Mouse (Mus musculus) layer of hippocampus, postnatal 36 days (tissue): ENCODE data around the gene Kcnq1. TPM values are rescaled to one million over a fixed set of nuclear protein-coding genes. Genes with fewer than 3 reads are reported as not detected.

Source experiments
- DNase-seq, 2 experiments: peaks; one replicate each; pipeline ENCODE4 v3.0.0; 2022
- total RNA-seq, 2 experiments: library from RNA; stranded (reverse); gene quantifications; 2 replicates each; pipeline ENCODE4 v1.2.3; 2021

Gene Kcnq1
- total RNA-seq, 2 experiments from 2014 or later = 0.55 to 1.1 TPM

- no peak for DNase-seq
Measured at GRCm38 (mm10) chr7:143187181-143187580, 81.0 kb downstream of the Kcnq1 start.

DNA sequence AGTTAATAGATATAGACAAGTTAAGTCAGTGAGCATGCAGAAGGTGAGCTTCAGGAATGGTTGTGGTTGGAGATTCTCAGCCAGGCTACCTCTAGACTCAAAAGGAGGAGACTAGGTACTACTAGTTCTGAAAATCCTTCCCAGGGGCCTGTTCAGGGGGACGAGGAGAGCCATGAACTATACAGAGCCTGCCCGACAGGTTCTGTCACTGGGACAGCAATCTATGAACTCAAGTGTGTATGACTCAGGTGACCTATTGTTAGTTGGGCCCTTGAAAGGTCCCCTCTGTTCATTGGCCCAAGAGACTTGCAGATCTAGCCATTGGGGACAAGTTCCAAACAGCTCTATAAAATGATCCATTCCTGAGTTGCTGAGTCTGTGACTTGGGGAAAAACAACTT lies 82.4 kb downstream of the Kcnq1 start:
- no peak for DNase-seq

GRCm38 (mm10) chr7:143189965-143190722 lies 84.0 kb downstream of the Kcnq1 start:
- DNase-seq = no peak

- DNase-seq = no peak
Measured at GRCm38 (mm10) chr7:143190911-143191310, 84.7 kb downstream of the Kcnq1 start.

DNA sequence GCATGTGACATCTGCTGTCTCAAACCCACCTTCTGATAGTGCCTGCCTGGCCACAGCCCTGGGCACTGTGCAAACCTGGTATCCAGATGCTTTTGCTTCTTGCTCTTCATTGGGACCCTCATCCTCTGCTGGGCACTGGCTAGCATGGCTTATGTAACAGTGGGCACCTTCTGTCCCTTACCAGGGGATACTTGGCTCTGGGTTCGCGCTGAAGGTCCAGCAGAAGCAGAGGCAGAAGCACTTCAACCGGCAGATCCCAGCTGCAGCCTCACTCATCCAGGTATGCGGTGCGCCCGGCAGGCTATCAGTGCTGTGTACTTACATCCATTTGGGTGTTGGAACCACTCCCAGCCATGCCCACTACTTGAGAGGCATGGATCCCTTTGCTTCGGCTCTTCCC lies 86.2 kb downstream of the Kcnq1 start:
- DNase-seq = no peak

GRCm38 (mm10) chr7:143194064-143194463 lies 87.9 kb downstream of the Kcnq1 start:
- DNase-seq = no peak

GRCm38 (mm10) chr7:143197951-143198440 lies 91.8 kb downstream of the Kcnq1 start:
- DNase-seq = no peak

GRCm38 (mm10) chr7:143198443-143198842 lies 92.3 kb downstream of the Kcnq1 start:
- DNase-seq = no peak

DNA sequence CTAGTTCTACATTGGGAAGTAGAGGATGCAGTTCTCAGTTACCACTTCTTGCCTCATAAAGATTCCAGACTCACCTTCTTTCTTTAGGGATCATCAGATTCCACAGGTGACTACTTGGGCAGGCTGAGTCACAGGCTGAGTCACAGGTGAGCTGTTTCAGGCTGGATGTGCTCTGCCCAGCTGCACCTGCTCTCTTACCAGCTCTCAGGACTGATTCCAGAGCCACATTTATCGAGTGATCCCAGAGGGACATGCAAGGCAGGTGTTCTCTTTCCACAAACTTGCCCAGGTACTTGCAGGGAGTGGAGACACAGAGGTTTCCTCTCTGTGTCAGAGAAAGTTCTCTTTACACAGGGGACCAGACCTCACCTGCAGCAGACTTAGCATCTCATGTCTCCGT lies 95.1 kb downstream of the Kcnq1 start:
- DNase-seq = no peak

GRCm38 (mm10) chr7:143203897-143204296 lies 97.7 kb downstream of the Kcnq1 start:
- no peak for DNase-seq

DNA sequence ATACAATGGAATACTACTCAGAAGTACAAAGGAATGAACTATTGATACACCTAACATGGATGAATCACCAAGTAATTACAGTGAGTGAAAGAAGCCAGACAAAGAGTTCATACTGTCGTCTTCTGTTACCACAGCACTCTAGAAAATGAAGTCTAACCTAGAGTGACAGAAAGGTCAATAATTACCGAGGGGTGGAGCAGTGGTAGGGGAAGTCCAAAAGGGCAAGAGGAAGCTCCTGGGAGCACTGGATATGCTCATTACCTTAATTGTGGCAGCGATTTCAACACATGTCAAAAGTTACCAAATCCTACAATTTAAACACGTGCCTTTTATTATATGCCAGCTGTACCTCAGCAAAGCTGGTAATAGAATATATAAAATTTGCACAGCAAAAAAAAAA lies 100.9 kb downstream of the Kcnq1 start:
- DNase-seq = no peak

DNA sequence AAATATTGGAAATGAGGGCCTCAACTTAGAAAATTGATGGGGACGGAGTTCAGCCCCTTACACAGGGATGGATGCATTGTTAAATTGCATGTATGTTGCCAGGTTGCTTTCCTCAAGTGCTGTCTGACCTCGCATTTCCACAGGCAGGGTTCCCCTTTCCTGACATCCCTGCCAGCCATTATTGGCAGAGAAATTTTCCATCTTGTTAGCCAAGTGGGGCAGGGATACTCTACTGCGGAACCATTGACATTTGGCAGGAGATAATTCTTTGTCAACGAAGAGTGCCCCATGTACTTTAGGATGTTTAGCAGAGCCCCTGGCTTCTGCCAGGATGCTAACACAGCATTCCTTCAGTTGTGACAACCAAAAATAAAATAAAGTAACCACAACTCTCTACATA lies 104.6 kb downstream of the Kcnq1 start:
- DNase-seq = no peak

DNA sequence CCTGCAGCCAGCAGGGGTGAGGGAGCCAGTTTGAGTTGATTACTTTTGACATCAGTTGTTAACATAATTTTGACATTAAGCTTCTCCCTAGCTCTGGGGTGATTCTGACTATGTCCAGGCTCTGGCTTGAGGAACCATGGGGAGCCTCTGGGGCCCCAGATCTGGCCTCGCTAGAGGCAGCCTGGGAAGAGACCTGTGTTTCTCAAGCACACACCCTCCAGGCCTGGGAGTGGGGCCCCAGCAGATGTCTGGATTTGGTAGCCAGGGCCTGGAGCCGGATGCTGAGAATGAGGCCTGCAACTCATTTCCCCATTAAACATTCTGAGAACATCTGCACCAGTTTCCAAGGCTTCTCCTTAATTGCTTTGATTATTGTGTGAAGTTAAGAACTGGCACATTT lies 145.0 kb downstream of the Kcnq1 start:
- DNase-seq = no peak

DNA sequence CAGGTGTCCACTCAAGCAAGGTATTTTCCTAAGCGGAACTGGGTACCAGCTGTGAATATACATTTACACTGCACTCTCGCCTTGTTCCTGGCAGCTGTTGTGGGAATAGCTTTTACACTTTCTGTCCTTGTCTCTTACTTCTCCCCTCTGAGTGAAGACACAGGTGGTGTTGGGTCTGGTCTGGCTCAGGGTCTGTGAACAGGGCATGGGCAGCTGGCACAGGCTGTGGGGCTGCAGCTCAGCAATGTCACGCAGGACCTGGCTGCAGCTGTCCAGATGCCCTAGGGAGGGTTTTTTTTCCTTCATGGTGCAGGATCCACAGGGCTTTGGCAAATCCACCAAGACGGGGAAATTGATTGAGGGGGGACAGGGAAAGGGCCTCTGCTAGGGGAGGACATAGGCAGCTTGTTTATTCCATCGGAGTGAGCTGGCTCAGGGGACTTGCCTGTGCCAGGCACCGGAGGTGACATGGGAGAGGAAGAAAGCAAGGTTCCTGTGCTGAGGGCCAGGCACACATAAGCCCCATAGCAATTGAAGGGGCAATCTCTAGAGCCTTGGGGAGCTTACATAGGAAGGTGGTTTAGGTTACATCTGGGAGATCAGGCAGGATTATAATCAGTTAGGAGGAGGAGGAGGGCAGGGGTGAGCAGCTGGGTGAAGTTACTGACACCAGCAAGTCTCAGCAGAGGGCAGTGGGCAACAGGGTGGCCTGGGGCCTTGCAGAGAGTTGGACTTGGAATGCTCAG lies 147.1 kb downstream of the Kcnq1 start:
- no peak for DNase-seq

DNA sequence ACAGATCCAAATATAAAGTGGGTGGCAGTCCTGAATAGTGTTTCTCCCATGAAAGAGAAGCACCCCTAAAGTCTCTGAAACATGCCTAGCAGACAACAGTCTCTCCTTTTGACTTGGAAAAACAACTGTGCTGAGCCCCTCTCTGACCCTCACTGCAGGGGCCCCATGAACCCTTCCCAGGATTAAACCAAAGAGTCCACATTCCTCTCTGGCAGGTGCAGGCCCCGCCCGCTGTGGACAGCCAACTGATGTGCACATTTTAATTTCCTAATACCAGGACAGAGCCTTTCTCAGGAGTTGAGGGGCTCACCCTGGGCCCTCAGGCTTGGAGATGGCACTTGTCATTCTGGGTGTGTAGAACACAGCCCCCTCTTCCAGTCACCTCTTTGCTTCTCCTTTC lies 148.7 kb downstream of the Kcnq1 start:
- DNase-seq = no peak

GRCm38 (mm10) chr7:143261246-143261645 lies 155.1 kb downstream of the Kcnq1 start:
- no peak for DNase-seq

- no peak for DNase-seq
Measured at GRCm38 (mm10) chr7:143263557-143263956, 157.4 kb downstream of the Kcnq1 start.

DNA sequence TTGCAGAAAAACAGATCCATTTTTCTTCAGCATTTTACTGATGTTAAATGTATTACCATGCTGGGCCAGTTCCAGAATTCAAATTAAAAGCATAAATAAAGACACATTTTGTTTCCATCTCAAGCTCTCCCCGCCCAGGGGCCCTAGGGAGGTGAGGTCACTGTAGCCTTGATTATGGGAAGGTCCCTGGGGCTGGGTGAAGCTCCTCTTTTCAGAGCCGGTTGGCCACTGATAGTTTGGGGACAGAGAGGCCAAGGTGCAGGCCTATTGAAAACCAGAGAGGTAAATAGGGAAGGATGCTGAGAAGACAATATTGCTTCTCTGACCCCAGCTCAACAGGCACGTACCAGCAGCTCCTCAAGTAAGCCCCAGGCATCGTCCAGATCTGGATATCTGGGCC lies 157.8 kb downstream of the Kcnq1 start:
- DNase-seq = no peak

GRCm38 (mm10) chr7:143265386-143265785 lies 159.2 kb downstream of the Kcnq1 start:
- DNase-seq = no peak

- no peak for DNase-seq
Measured at GRCm38 (mm10) chr7:143265829-143266438, 159.8 kb downstream of the Kcnq1 start.

- no peak for DNase-seq
Measured at GRCm38 (mm10) chr7:143273747-143274146, 167.6 kb downstream of the Kcnq1 start.

GRCm38 (mm10) chr7:143275030-143275429 lies 168.9 kb downstream of the Kcnq1 start:
- no peak for DNase-seq

DNA sequence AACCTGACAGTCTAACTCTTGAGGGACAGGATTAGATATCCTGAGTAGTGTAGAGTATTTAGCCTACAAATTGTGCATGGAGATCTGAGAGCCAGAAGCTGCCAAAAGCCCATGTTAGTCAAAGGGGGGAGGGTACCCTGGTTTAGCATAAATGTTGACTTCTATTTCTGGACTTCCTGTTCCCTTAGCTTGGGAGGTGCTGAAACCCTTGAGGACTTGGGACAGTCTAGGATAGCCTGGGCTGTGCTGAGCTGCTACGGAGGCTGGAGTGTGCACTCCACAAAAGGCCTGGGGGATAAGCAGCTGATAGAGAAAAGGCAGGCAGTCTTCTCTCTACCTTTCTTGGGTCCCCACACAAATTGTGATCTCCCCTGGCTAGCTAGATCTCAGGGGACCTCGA lies 177.5 kb downstream of the Kcnq1 start:
- no peak for DNase-seq
